Mouse (Mus musculus): ENCODE data around the gene Irx4.

Gene Irx4

GRCm38 (mm10) chr13:73260354-73261035, at the start of gene Irx4:
Gene Irx4 (plus strand): TSS chr13:73260479.
- no peak for DNase-seq (ENCODE audit: low spot score)

GRCm38 (mm10) chr13:73214301-73214700, 46.0 kb upstream of the Irx4 start:
- no peak for DNase-seq (ENCODE audit: low spot score)

GRCm38 (mm10) chr13:73236461-73236860, 23.8 kb upstream of the Irx4 start:
- no peak for DNase-seq (ENCODE audit: low spot score)

GRCm38 (mm10) chr13:73239191-73239746, 21.0 kb upstream of the Irx4 start:
- no peak for DNase-seq (ENCODE audit: low spot score)

- DNase-seq (ENCODE audit: low spot score), result no peak
Measured at GRCm38 (mm10) chr13:73242556-73242955, 17.7 kb upstream of the Irx4 start.

- DNase-seq (ENCODE audit: low spot score), result no peak
Measured at GRCm38 (mm10) chr13:73246961-73247360, 13.3 kb upstream of the Irx4 start.

- DNase-seq (ENCODE audit: low spot score), result no peak
Measured at GRCm38 (mm10) chr13:73251222-73251621, 9.1 kb upstream of the Irx4 start.

GRCm38 (mm10) chr13:73252022-73252421, 8.3 kb upstream of the Irx4 start:
- DNase-seq (ENCODE audit: low spot score), result no peak

GRCm38 (mm10) chr13:73258415-73258814, 1.9 kb upstream of the Irx4 start:
- no peak for DNase-seq (ENCODE audit: low spot score)

- no peak for DNase-seq (ENCODE audit: low spot score)
Measured at GRCm38 (mm10) chr13:73259577-73260353, 514 bp upstream of the Irx4 start.

GRCm38 (mm10) chr13:73261036-73261730, 904 bp downstream of the Irx4 start:
- no peak for DNase-seq (ENCODE audit: low spot score)

- DNase-seq (ENCODE audit: low spot score), result no peak
Measured at GRCm38 (mm10) chr13:73261881-73262280, 1.6 kb downstream of the Irx4 start.

GRCm38 (mm10) chr13:73262336-73263127, 2.3 kb downstream of the Irx4 start:
- DNase-seq (ENCODE audit: low spot score), result no peak

GRCm38 (mm10) chr13:73263128-73263971, 3.1 kb downstream of the Irx4 start:
- DNase-seq (ENCODE audit: low spot score), result no peak

- no peak for DNase-seq (ENCODE audit: low spot score)
Measured at GRCm38 (mm10) chr13:73264166-73264735, 4.0 kb downstream of the Irx4 start.

GRCm38 (mm10) chr13:73264831-73265230, 4.6 kb downstream of the Irx4 start:
- DNase-seq (ENCODE audit: low spot score), result no peak

GRCm38 (mm10) chr13:73265442-73265841, 5.2 kb downstream of the Irx4 start:
- DNase-seq (ENCODE audit: low spot score), result no peak

- no peak for DNase-seq (ENCODE audit: low spot score)
Measured at GRCm38 (mm10) chr13:73267551-73267950, 7.3 kb downstream of the Irx4 start.

GRCm38 (mm10) chr13:73268702-73269101, 8.4 kb downstream of the Irx4 start:
- DNase-seq (ENCODE audit: low spot score), result no peak

GRCm38 (mm10) chr13:73269251-73269650, 9.0 kb downstream of the Irx4 start:
- no peak for DNase-seq (ENCODE audit: low spot score)

Measured in spleen, adult 12 weeks (tissue).